Mouse (Mus musculus) adrenal gland, postnatal 4 days (tissue): ENCODE data around the gene Gapt. TPM values are rescaled to one million over a fixed set of nuclear protein-coding genes. Genes with fewer than 3 reads are reported as not detected.
A peak's percentile ranks its signal among the peaks of the same experiment; 100 is the strongest.
"Not testable (repeated sequence)": the region's sequence is repeated elsewhere in the genome, so short reads cannot be mapped to it uniquely, and the experiment has no call there.

Experiments used
- DNase-seq, 2 experiments: peaks; one replicate each; pipeline ENCODE4 v3.0.0; 2021 to 2022; ENCODE audit warnings: low spot score in 2 of 2, mixed read lengths in 2 of 2
- long read RNA-seq, 2 experiments: library from polyadenylated mRNA; stranded (forward); transcript quantifications; one replicate each; pipeline ENCODE4 v2.0.0; 2021
- total RNA-seq, 2 experiments: library from RNA; stranded (reverse); gene quantifications; 2 replicates each; pipeline ENCODE4 v1.2.3; 2021

The Gapt gene
- total RNA-seq, result under 1 TPM; 0.22 to 0.34 TPM
- long read RNA-seq, experiment 1, result 0 reads
- long read RNA-seq, experiment 2, result 0 reads

DNA sequence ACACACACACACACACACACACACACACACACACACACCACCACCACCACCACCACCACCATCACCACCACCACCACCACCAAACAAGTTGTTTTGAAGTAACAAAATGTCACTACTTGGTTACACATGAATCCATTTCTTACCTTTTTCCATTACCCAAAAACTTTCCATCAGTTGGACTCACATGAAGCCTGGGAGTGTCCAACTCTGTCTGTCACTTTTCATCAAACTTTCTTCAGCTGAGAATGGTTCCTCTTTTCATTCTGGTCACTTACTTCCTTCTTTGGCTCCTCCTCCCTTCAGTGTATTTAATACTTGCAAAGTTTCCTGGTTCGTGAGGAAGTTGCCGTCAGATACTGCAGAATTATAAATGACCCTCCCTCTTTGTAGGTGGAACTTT lies at the start of gene Gapt:
Gapt (minus strand) TSS at position 259 of the 400 bp plus-strand sequence.
- DNase-seq, result no peak

DNA sequence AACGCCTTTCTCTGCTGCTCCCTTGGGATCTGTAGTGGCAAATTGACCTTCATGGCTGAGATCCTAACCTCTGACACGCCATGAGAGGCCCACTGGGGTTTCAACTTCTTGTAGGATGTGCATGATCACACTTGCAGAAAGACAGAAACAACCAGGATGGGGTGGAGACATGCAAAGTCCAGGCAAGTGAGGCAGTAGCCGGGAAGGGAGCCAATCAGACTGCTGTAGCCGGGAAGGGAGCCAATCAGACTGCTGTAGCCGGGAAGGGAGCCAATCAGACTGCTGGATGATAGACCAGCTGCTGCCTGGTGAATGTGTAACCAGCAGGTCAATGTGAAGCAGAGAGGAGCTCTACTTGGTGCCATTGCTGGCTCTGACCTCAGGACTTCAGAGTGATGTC lies 49.2 kb upstream of the Gapt start:
- no peak for DNase-seq

- DNase-seq, result not testable (repeated sequence)
Measured at GRCm38 (mm10) chr13:110404686-110405085, 47.7 kb upstream of the Gapt start.

GRCm38 (mm10) chr13:110404059-110404458 lies 47.1 kb upstream of the Gapt start:
- no peak for DNase-seq

GRCm38 (mm10) chr13:110401877-110402276 lies 44.9 kb upstream of the Gapt start:
- DNase-seq, result no peak

GRCm38 (mm10) chr13:110401443-110401842 lies 44.4 kb upstream of the Gapt start:
- no peak for DNase-seq

DNA sequence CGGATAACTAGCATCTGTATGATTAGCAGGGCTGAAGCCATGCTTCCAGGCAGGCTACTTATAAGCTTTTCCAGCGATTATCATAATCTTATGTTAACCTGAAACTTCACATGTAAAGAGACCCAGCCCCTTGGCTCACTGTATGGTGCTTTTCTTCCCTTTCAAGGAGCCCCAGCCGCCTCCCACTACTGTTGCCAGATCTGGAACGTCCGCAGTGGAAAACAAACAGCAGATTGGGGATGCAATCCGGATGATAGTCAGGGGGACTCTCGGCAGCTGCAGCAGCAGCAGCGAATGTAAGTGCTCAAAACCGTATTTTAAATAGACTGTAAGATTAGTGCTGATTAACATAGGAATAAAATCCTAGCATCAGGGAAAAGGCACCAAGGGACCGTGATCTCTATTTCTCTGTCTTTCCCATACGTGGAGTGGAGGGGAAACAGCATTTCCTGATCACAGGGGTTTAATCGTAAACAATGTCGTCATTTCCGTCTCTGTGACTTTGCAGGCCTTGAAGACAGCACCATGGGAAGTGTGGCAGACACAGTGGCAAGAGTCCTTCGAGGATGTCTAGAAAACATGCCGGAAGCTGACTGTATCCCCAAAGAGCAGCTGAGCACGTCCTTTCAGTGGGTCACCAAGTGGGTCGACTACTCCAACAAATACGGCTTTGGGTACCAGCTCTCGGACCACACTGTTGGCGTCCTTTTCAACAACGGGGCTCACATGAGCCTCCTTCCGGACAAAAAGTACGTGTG lies 41.7 kb upstream of the Gapt start:
- DNase-seq, result no peak

GRCm38 (mm10) chr13:110397750-110398149 lies 40.8 kb upstream of the Gapt start:
- no peak for DNase-seq

DNA sequence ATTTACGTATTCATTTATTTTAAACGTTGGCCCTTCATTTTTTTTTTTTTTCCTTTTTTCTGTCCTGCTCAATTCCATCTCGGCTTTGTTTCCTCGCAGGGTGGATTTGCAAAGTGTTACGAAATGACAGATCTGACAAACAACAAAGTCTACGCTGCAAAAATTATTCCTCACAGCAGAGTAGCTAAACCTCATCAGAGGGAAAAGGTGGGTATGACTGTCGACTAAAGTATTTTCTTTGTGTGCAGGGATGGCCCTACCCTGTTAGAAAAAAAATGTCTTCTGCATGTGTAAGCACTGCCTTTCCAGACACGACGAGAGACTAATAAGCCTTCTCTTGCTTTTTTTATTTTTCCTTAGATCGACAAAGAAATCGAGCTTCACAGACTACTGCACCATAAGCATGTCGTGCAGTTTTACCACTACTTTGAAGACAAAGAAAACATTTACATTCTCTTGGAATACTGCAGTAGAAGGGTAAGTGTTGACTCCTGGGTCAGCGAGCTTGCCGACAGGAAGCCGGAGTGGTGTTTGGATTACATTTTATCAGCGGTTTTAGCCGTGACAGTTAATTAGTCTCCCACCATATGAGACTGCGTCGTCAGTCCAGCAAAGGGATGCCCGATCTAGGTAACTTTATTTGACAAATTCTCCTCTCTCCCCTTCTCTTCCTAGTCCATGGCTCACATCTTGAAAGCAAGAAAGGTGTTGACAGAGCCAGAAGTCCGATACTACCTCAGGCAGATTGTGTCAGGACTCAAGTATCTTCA lies 39.1 kb upstream of the Gapt start:
- no peak for DNase-seq

GRCm38 (mm10) chr13:110395179-110395794 lies 38.3 kb upstream of the Gapt start:
- peak in 1 of 2 experiments; percentile 10 for DNase-seq

- DNase-seq, result peak; percentile 86 to 88
Measured at GRCm38 (mm10) chr13:110394291-110395178, 37.5 kb upstream of the Gapt start, which contains the start of gene Plk2. Gene Plk2 (plus strand): TSS chr13:110395046.

GRCm38 (mm10) chr13:110392631-110393030 lies 35.6 kb upstream of the Gapt start:
- no peak for DNase-seq

GRCm38 (mm10) chr13:110392210-110392609 lies 35.2 kb upstream of the Gapt start:
- DNase-seq, result no peak

- DNase-seq, result no peak
Measured at GRCm38 (mm10) chr13:110384514-110384913, 27.5 kb upstream of the Gapt start.

- no peak for DNase-seq
Measured at GRCm38 (mm10) chr13:110382447-110382901, 25.5 kb upstream of the Gapt start.

DNA sequence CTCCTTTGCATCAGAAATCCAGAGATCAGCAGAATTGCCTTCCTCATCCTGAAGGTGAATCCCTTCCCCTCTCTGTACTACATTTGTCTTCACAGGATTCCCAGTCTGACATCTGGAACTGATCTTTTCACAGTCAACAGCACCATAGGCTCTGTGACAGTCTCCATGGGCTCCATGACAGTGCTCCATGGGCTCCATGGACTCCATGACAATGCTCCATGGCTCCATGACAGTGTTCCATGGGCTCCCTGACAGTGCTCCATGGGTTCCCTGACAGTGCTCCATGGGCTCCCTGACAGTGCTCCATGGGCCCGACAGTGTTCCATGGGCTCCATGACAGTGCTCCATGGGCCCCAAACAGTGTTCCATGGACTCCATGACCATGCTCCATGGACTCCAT lies 12.7 kb upstream of the Gapt start:
- DNase-seq, result no peak

GRCm38 (mm10) chr13:110368556-110369040 lies 11.6 kb upstream of the Gapt start:
- not testable (repeated sequence) for DNase-seq

DNA sequence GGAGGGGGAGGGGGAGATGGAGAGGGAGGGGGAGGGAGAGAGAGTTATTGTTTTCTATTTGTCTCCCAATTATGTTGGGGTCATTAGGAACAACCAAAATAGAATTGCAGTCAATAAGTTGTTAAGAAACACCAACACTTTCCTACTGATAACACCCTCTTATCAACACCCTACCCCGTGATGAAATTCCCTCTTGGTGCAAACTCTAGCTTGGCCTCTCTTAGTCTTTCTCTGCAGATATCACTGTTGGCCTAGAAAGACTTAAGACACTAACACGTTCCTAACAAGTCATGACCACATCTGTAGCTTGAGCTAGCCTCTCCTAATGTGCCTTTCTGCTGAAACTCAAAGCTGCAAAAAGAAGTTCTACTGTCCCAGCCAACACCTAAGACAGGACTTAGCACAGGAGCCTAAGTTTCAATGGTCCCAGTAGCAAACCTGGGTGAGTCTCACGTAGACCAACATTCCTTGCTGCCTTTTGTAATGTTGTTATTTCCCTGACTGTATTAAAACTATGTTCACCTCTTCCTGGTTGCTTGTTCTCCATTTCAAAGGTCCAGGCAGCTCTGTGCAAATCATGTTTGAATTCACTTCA lies 11.1 kb upstream of the Gapt start:
- DNase-seq, result no peak

GRCm38 (mm10) chr13:110366477-110366876 lies 9.5 kb upstream of the Gapt start:
- DNase-seq, result no peak

GRCm38 (mm10) chr13:110363722-110364121 lies 6.7 kb upstream of the Gapt start:
- no peak for DNase-seq
